Mouse (Mus musculus) small intestine, adult 2 months (tissue): Measurements from ENCODE around the gene Tespa1.

ENCODE experiments used
- CTCF ChIP-seq: fragments of 200-500 bp; IDR thresholded peaks from 2 replicates; pipeline ENCODE4 v1.5.1; 2012; ENCODE audit warnings: low read depth, mild to moderate bottlenecking, control low read depth, inconsistent platforms, low read length, moderate library complexity, mixed read lengths; ENCODE audit not compliant: insufficient replicate concordance, insufficient read length; ENCODE audit errors: extremely low read depth
- POLR2A ChIP-seq: fragments of 200-500 bp; IDR thresholded peaks from 2 replicates; pipeline ENCODE4 v1.6.1; 2012; ENCODE audit warnings: low read depth, mild to moderate bottlenecking, control low read depth, inconsistent platforms, low read length, moderate library complexity

DNA sequence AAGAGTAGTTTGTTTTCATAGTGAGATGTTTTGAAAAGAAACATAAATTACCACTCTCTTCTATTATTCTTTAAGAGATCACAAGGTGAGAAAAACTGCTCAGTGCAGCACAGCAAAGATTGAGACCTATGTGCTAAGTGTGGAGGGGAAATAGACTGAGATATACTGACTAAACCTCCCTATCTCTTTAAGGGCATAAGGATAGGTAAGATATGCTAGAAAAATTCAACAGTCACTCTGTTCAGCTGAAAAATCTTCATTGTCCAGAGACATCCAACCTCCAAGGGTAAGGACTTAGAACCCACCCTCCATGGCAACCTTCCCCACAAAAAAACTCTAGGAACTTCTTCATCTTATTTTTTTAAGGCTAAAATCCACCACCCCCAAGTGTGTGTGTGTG is 42.1 kb downstream of the Tespa1 start:
- TF ChIP-seq CTCF (no peak), POLR2A (no peak)
